Mouse (Mus musculus) thymus, postnatal 36 days (tissue): Measurements from ENCODE around the gene Spint4.
"Not testable (repeated sequence)": the region's sequence is repeated elsewhere in the genome, so short reads cannot be mapped to it uniquely, and the experiment has no call there.

Source experiments
- DNase-seq, 2 experiments: peaks; one replicate each; pipeline ENCODE4 v3.0.0; 2022; ENCODE audit warnings: mixed read lengths in 2 of 2

The Spint4 gene

GRCm38 (mm10) chr2:164698201-164698600, at the start of gene Spint4:
Gene Spint4 (plus strand): TSS chr2:164698501.
- no peak for DNase-seq

- peak; percentile 49 for DNase-seq
Measured at GRCm38 (mm10) chr2:164655858-164656257, 42.4 kb upstream of the Spint4 start, which contains the start of gene Wfdc10. Gene Wfdc10 (plus strand): TSS chr2:164656046.

GRCm38 (mm10) chr2:164656483-164656882, 41.8 kb upstream of the Spint4 start, which contains the start of gene Wfdc9:
Gene Wfdc9 (minus strand): TSS chr2:164656583.
- no peak for DNase-seq

GRCm38 (mm10) chr2:164664851-164665250, 33.5 kb upstream of the Spint4 start:
- no peak for DNase-seq

- no peak for DNase-seq
Measured at GRCm38 (mm10) chr2:164670261-164670660, 28.0 kb upstream of the Spint4 start.

- DNase-seq = no peak
Measured at GRCm38 (mm10) chr2:164670938-164671337, 27.4 kb upstream of the Spint4 start.

- no peak for DNase-seq
Measured at GRCm38 (mm10) chr2:164673987-164674386, 24.3 kb upstream of the Spint4 start, which contains the start of gene Wfdc11. Gene Wfdc11 (minus strand): TSS chr2:164674087.

- DNase-seq = no peak
Measured at GRCm38 (mm10) chr2:164676103-164676502, 22.2 kb upstream of the Spint4 start.

GRCm38 (mm10) chr2:164676916-164677685, 21.2 kb upstream of the Spint4 start:
- no peak for DNase-seq

- peak; percentile 79 to 81 for DNase-seq
Measured at GRCm38 (mm10) chr2:164678848-164679625, 19.3 kb upstream of the Spint4 start.

GRCm38 (mm10) chr2:164679906-164680305, 18.4 kb upstream of the Spint4 start:
- peak; percentile 33 to 48 for DNase-seq

GRCm38 (mm10) chr2:164684807-164685206, 13.5 kb upstream of the Spint4 start, which contains the start of gene Wfdc13:
Gene Wfdc13 (plus strand): TSS chr2:164685107.
- no peak for DNase-seq

- no peak for DNase-seq
Measured at GRCm38 (mm10) chr2:164700959-164701358, 2.7 kb downstream of the Spint4 start.

GRCm38 (mm10) chr2:164701761-164702160, 3.5 kb downstream of the Spint4 start:
- no peak for DNase-seq

- no peak for DNase-seq
Measured at GRCm38 (mm10) chr2:164704235-164704634, 5.9 kb downstream of the Spint4 start.

- no peak for DNase-seq
Measured at GRCm38 (mm10) chr2:164705328-164705727, 7.0 kb downstream of the Spint4 start.

GRCm38 (mm10) chr2:164705991-164706390, 7.7 kb downstream of the Spint4 start:
- no peak for DNase-seq

- no peak for DNase-seq
Measured at GRCm38 (mm10) chr2:164715005-164715404, 16.7 kb downstream of the Spint4 start, which contains the start of gene Spint5. Gene Spint5 (plus strand): TSS chr2:164715305.

GRCm38 (mm10) chr2:164716194-164716786, 18.0 kb downstream of the Spint4 start:
- not testable (repeated sequence) for DNase-seq

GRCm38 (mm10) chr2:164723276-164723675, 25.0 kb downstream of the Spint4 start:
- no peak for DNase-seq

- DNase-seq = peak; percentile 52 to 53
Measured at GRCm38 (mm10) chr2:164725895-164726619, 27.8 kb downstream of the Spint4 start.

GRCm38 (mm10) chr2:164731719-164732118, 33.4 kb downstream of the Spint4 start:
- no peak for DNase-seq
